Mouse (Mus musculus) frontal cortex, adult (tissue): Measurements from ENCODE around the gene Mn1.

Experiments
- ATAC-seq: cut with Nextera tagmentation; 2 replicates; pipeline ENCODE4 v1.9.2; 2017; ENCODE audit warnings: mild to moderate bottlenecking, moderate library complexity, mixed read lengths; ENCODE audit not compliant: low TSS enrichment

The Mn1 gene

GRCm38 (mm10) chr5:111475721-111476120 is 58.6 kb downstream of the Mn1 start:
- ATAC-seq = no peak

DNA sequence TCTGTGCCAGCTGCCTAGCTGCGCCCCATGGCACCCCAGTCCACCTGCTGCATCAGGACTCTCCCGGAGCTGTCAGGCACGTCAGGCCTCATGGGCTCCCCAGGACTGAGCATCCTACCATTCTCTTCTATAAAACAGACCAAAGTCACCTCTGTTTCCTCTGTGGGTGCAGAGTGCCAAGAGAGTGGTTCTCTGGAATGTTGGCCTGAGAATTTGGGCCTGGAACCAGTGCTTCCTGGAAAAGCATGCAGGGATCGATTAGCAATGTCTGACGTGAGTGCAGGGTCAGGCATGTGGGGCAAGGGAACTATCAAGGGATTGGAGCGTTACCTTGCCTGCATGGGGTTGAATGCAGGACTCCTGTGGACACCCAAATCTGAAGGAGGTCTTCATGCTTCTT is 59.0 kb downstream of the Mn1 start:
- ATAC-seq = no peak

DNA sequence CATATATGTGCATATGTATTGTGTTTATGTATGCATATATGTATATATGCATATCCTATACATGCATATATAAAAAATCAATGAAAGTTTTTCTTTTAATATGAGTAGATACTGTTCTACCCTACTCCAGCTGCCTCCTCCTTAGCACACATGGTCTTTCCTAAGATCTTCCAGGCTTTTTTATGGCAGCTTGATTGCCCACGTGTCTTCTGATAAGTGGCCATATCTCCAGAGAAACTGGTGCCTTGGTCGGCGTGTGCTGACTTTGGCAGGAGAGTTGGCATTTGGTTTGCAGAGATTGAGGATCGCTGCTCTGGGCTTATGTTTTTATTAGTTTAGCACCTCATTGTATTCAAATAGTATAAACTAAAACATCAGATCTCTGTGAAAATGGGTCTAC is 68.7 kb downstream of the Mn1 start:
- no peak for ATAC-seq

DNA sequence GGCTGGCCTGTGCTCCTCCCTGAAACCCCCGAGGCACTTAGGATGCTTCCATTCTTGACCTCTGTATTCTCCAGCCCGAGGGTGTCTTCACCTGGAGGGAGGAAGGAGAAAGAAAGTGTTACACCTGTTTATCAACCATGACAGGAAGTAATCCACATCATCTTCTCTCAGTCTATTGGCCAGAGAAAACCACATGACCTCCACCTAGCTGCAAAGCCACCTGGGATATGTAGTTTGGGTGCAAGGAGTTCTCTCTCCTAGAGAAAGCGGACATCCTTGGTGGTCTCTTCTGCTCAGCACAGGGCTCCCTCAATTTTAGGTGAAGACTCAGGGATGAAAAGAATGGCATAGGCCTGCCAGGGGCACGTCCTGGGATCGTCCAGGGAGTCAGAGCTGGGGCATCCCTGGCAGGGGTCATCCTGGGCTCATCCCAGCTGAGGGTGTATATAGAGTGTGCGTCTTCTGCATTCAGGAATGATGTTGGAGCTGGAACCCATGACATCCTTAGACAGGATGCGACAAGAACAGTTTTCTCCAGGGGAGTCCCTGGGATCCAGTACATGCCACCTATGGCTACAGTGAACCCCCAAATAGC is 72.0 kb downstream of the Mn1 start:
- ATAC-seq = peak; percentile 98

DNA sequence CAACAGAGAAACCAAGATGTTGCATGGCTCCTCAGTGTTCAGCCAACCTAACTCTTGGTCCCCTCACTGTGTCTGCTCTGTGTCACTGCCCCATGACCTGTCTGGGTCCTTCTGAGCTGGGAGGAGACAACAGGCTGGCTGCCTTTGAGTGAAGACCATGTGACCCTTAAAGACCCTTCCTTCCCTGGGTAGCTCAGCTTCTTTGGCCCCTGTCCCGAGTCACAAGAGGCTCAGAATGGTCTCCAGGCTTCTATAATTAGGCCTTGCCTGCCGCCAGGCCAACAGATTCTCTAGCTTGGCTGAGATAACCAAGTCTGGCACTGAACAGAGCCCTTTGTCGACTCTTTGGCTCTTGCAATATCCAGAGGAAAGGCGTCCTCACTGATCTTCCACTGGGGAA is 73.4 kb downstream of the Mn1 start:
- ATAC-seq = no peak

GRCm38 (mm10) chr5:111491485-111491884 is 74.3 kb downstream of the Mn1 start:
- no peak for ATAC-seq

DNA sequence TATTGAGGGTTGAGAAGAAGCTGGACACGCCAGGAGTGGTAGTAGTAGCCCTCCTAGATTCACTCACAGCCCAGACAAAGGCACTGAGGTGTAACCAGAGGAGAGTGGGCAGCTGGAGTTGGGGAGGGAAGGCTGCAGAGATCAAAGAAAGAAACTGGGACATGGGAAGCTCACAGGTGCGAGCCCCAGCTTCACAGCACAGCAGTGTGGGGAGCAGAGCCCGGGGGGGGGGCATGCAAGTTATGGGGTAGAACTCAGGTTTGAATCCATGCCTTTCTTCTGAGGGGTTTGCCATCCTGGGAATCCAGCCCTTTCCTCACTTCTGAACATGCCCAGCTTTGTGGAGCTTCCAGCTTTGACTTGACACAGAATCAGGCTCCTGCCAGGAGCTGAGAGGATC is 82.9 kb downstream of the Mn1 start:
- no peak for ATAC-seq

- ATAC-seq = no peak
Observed at GRCm38 (mm10) chr5:111501691-111502441, 84.7 kb downstream of the Mn1 start.

DNA sequence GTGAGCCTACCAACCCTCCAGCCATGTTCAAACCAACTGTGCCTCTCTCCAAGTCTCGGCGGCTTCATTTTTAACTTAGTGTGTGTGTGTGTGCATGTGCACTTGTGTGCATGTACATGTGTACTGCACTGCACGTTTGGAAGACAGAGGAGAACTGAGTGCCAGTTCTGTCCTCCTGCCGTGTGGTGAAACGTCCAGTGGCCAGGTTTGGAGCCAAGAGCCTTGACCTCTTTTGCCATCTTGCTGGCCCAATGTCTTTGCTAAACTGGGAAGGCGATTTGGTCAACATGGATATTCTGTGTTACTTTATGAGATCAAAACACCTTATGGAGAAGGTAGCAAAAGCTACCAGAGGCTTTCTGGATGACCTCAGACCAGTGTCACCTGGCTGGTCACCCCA is 88.1 kb downstream of the Mn1 start:
- no peak for ATAC-seq

GRCm38 (mm10) chr5:111505824-111506223 is 88.7 kb downstream of the Mn1 start:
- no peak for ATAC-seq

DNA sequence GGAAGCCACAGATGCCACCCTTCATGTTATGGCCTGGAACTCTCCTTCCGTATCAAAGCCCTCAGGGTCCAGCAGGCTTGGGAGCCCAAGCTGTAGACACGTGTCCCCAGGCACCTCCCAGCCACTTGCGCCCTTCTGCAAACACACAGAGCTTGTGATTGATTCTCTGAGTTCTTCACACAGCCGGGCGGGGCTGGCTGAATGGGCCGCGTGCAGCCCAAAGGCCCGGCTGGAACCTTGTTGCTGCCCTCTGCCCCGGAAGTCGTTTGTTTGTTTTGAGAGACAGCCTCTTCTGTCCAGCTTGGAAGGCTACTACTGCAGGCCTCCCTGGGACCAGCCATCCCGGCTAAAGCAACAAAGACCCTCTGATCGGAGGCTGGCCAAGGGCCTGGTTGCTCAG is 89.2 kb downstream of the Mn1 start:
- no peak for ATAC-seq
